Mouse (Mus musculus) forebrain, embryonic 14.5 days (tissue): Measurements from ENCODE around the gene Slc25a33. TPM values are rescaled to one million over a fixed set of nuclear protein-coding genes. Genes with fewer than 3 reads are reported as not detected.

Experiments used
- ATAC-seq: fragments of 200-750 bp; cut with Nextera tagmentation; 2 replicates; pipeline ENCODE4 v1.8.0; 2017; ENCODE audit warnings: mild to moderate bottlenecking, moderate library complexity
- DNase-seq: peaks from one replicate; pipeline ENCODE4 v3.0.0-alpha.2; 2015; ENCODE audit warnings: low spot score
- H3K27ac ChIP-seq: fragments of 300-500 bp; sonication (generic); 2 replicates; pipeline ENCODE4 v1.5.1; 2014; ENCODE audit warnings: low read depth, mild to moderate bottlenecking, control low read depth, low read length, moderate library complexity
- H3K27me3 ChIP-seq: fragments of 300-500 bp; sonication (generic); replicated peaks from 2 replicates; pipeline ENCODE4 v1.6.1; 2014; ENCODE audit warnings: low read length, control low read depth, mixed read lengths; ENCODE audit not compliant: control insufficient read depth, insufficient read depth
- H3K36me3 ChIP-seq: fragments of 300-500 bp; sonication (generic); 2 replicates; pipeline ENCODE4 v1.6.1; 2014; ENCODE audit warnings: low read length, control low read depth; ENCODE audit not compliant: control insufficient read depth, insufficient read depth
- H3K4me1 ChIP-seq: fragments of 300-500 bp; sonication (generic); 2 replicates; pipeline ENCODE4 v1.6.1; 2014; ENCODE audit warnings: antibody characterized with exemption, low read length, control low read depth; ENCODE audit not compliant: control insufficient read depth, insufficient read depth
- H3K4me2 ChIP-seq: fragments of 300-500 bp; sonication (generic); 2 replicates; pipeline ENCODE4 v1.6.1; 2014; ENCODE audit warnings: mild to moderate bottlenecking, control low read depth, low read length
- H3K4me3 ChIP-seq: fragments of 300-500 bp; sonication (generic); 2 replicates; pipeline ENCODE4 v1.5.1; 2014; ENCODE audit warnings: low read depth, low read length, control low read depth
- H3K9ac ChIP-seq: fragments of 300-500 bp; sonication (generic); 2 replicates; pipeline ENCODE4 v1.6.1; 2014; ENCODE audit warnings: mild to moderate bottlenecking, low read length, control low read depth, moderate library complexity
- H3K9me3 ChIP-seq: fragments of 300-500 bp; sonication (generic); replicated peaks from 2 replicates; pipeline ENCODE4 v1.6.1; 2016; ENCODE audit warnings: low read length, control low read depth, mixed read lengths; ENCODE audit not compliant: control insufficient read depth
- WGBS: fragments of 180-500 bp; shearing (Covaris S2); extraction: QIAGEN DNeasy Blood & Tissue Kit; methylation state at CpG from one replicate; pipeline ENCODE4 v1.1.7; 2014; 5-methylcytosine and 5-hydroxymethylcytosine counted together
- polyA plus RNA-seq: library from polyadenylated mRNA; unstranded; fragments of >200 nt; fragmentation: Nextera tagmentation; extraction: Ambion mirVana; gene quantifications from 2 replicates; pipeline ENCODE4 v1.2.1, GENCODE M21; 2014

The Slc25a33 gene
- polyA plus RNA-seq, 1 experiment from 2014 or later = 20.4 TPM

- ATAC-seq = no peak
- H3K4me2 ChIP-seq = no peak overlapping the region
- no peak overlapping the region for H3K27ac ChIP-seq
- no peaks in the 10 kb centered on the region; the same call in 1 of the 2 replicates for H3K27me3 ChIP-seq
- no peak overlapping the region for H3K9ac ChIP-seq
- DNase-seq = no peak
- H3K9me3 ChIP-seq = no peaks in the 10 kb centered on the region
- no peaks in the 10 kb centered on the region for H3K36me3 ChIP-seq
- 42% methylated on average over 11 of the region's 11 CpGs for WGBS
- H3K4me1 ChIP-seq = peaks cover 3% of the 10 kb centered on the region; the same call in 1 of the 2 replicates
- no peak overlapping the region for H3K4me3 ChIP-seq
These were observed 34.6 kb upstream of the Slc25a33 start for GRCm38 (mm10) chr4:149808584-149809227.

GRCm38 (mm10) chr4:149808060-149808567 is 34.0 kb upstream of the Slc25a33 start:
- Histone ChIP-seq H3K27ac (no peak overlapping the region), H3K4me2 (no peak overlapping the region), H3K4me1 (no peaks in the 10 kb centered on the region), H3K36me3 (no peaks in the 10 kb centered on the region), H3K9ac (no peak overlapping the region), H3K4me3 (no peak overlapping the region), H3K27me3 (no peaks in the 10 kb centered on the region; the same call in 1 of the 2 replicates), H3K9me3 (no peaks in the 10 kb centered on the region)
- 36% methylated on average over 14 of the region's 14 CpGs for WGBS
- ATAC-seq (no peak), DNase-seq (no peak)

- WGBS = 41% methylated on average over 19 of the region's 19 CpGs
- no peaks in the 10 kb centered on the region for H3K4me1 ChIP-seq
- ATAC-seq = peak; percentile 84
These were observed 32.8 kb upstream of the Slc25a33 start for GRCm38 (mm10) chr4:149806699-149807381.

GRCm38 (mm10) chr4:149802269-149802668 is 28.2 kb upstream of the Slc25a33 start:
- H3K9me3 ChIP-seq = no peaks in the 10 kb centered on the region
- H3K9ac ChIP-seq = no peak overlapping the region
- H3K27me3 ChIP-seq = no peaks in the 10 kb centered on the region
- H3K4me3 ChIP-seq = no peak overlapping the region
- 38% methylated on average over 9 of the region's 9 CpGs for WGBS
- H3K27ac ChIP-seq = no peak overlapping the region
- H3K36me3 ChIP-seq = no peaks in the 10 kb centered on the region
- ATAC-seq = no peak
- H3K4me1 ChIP-seq = no peaks in the 10 kb centered on the region
- no peak overlapping the region for H3K4me2 ChIP-seq
- no peak for DNase-seq

More at GRCm38 (mm10) chr4:149806699-149807381, 32.8 kb upstream of the Slc25a33 start:
- Histone ChIP-seq H3K4me3 (no peak overlapping the region), H3K27me3 (no peaks in the 10 kb centered on the region; the same call in 1 of the 2 replicates), H3K9ac (no peak overlapping the region), H3K4me2 (no peak overlapping the region), H3K27ac (no peak overlapping the region), H3K36me3 (no peaks in the 10 kb centered on the region), H3K9me3 (no peaks in the 10 kb centered on the region)
- DNase-seq = peak; percentile 97

- WGBS = 82% methylated on average over 2 of the region's 2 CpGs
These were observed 26.5 kb upstream of the Slc25a33 start for GRCm38 (mm10) chr4:149800576-149800975.

GRCm38 (mm10) chr4:149800172-149800464 is 26.0 kb upstream of the Slc25a33 start:
- no peaks in the 10 kb centered on the region for H3K36me3 ChIP-seq
- no peak overlapping the region for H3K27ac ChIP-seq
- DNase-seq (no peak), ATAC-seq (no peak)
- WGBS = 94% methylated on average over 6 of the region's 6 CpGs
- no peaks in the 10 kb centered on the region for H3K27me3 ChIP-seq
- no peak overlapping the region for H3K4me3 ChIP-seq
- no peak overlapping the region for H3K4me2 ChIP-seq
- no peaks in the 10 kb centered on the region for H3K9me3 ChIP-seq
- H3K4me1 ChIP-seq = no peaks in the 10 kb centered on the region
- H3K9ac ChIP-seq = no peak overlapping the region

More at GRCm38 (mm10) chr4:149800576-149800975, 26.5 kb upstream of the Slc25a33 start:
- no peak overlapping the region for H3K9ac ChIP-seq
- no peak overlapping the region for H3K4me3 ChIP-seq
- H3K9me3 ChIP-seq = no peaks in the 10 kb centered on the region
- H3K36me3 ChIP-seq = no peaks in the 10 kb centered on the region
- no peaks in the 10 kb centered on the region for H3K4me1 ChIP-seq
- DNase-seq (no peak), ATAC-seq (no peak)
- no peak overlapping the region for H3K4me2 ChIP-seq
- no peak overlapping the region for H3K27ac ChIP-seq
- no peaks in the 10 kb centered on the region for H3K27me3 ChIP-seq

GRCm38 (mm10) chr4:149799346-149800171 is 25.5 kb upstream of the Slc25a33 start:
- WGBS = 90% methylated on average over 16 of the region's 16 CpGs
- no peak overlapping the region for H3K4me2 ChIP-seq
- no peaks in the 10 kb centered on the region for H3K27me3 ChIP-seq
- ATAC-seq (no peak), DNase-seq (no peak)
- no peak overlapping the region for H3K27ac ChIP-seq
- no peak overlapping the region for H3K9ac ChIP-seq
- H3K9me3 ChIP-seq = no peaks in the 10 kb centered on the region
- H3K36me3 ChIP-seq = no peaks in the 10 kb centered on the region
- H3K4me3 ChIP-seq = no peak overlapping the region
- H3K4me1 ChIP-seq = no peaks in the 10 kb centered on the region

GRCm38 (mm10) chr4:149798684-149799309 is 24.7 kb upstream of the Slc25a33 start:
- WGBS = 50% methylated on average over 7 of the region's 7 CpGs
- no peak for ATAC-seq
- H3K4me1 ChIP-seq = no peaks in the 10 kb centered on the region
- H3K36me3 ChIP-seq = no peaks in the 10 kb centered on the region
- no peaks in the 10 kb centered on the region for H3K9me3 ChIP-seq
- no peak overlapping the region for H3K9ac ChIP-seq
- H3K27ac ChIP-seq = no peak overlapping the region
- no peaks in the 10 kb centered on the region for H3K27me3 ChIP-seq
- no peak overlapping the region for H3K4me2 ChIP-seq
- no peak overlapping the region for H3K4me3 ChIP-seq
- DNase-seq = no peak
